Mouse (Mus musculus) macrophage (primary cell): ENCODE data around the gene Vil1. TPM values are rescaled to one million over a fixed set of nuclear protein-coding genes. Genes with fewer than 3 reads are reported as not detected.
"Not testable (repeated sequence)": the region's sequence is repeated elsewhere in the genome, so short reads cannot be mapped to it uniquely, and the experiment has no call there.

Experiments used
- H3K27ac ChIP-seq: fragments of 350-480 bp; formaldehyde crosslinking; 2 replicates; pipeline ENCODE4 v1.9.0; 2021
- H3K36me3 ChIP-seq: fragments of 350-480 bp; formaldehyde crosslinking; 2 replicates; pipeline ENCODE4 v1.9.0; 2021; ENCODE audit errors: inconsistent target
- H3K4me3 ChIP-seq: fragments of 350-480 bp; formaldehyde crosslinking; 2 replicates; pipeline ENCODE4 v1.9.0; 2021; ENCODE audit errors: inconsistent target
- H3K79me2 ChIP-seq: fragments of 350-480 bp; formaldehyde crosslinking; 2 replicates; pipeline ENCODE4 v1.9.0; 2021; ENCODE audit errors: inconsistent target
- WGBS: methylation state at CpG from one replicate; pipeline ENCODE4 v1.1.7; 2026; ENCODE audit warnings: inconsistent platforms; ENCODE audit not compliant: missing documents; 5-methylcytosine and 5-hydroxymethylcytosine counted together
- polyA plus RNA-seq: library from polyadenylated mRNA; stranded (reverse); fragments of 250-400 nt; gene quantifications from 3 replicates; pipeline ENCODE4 v1.2.4, GENCODE M21; 2018; ENCODE audit warnings: inconsistent platforms

Gene Vil1
- polyA plus RNA-seq, 1 experiment from 2014 or later = 0.04 TPM

- peaks cover 33% of the 10 kb centered on the region for H3K79me2 ChIP-seq
- peaks cover 14% of the 10 kb centered on the region for H3K36me3 ChIP-seq
- 3% methylated on average over 15 of the region's 16 CpGs for WGBS
- H3K4me3 ChIP-seq = peak overlapping the region; percentile 58
- H3K27ac ChIP-seq = peak overlapping the region; percentile 81
These were observed 16.7 kb upstream of the Vil1 start for GRCm38 (mm10) chr1:74392446-74392994.

- H3K4me3 ChIP-seq = peak overlapping the region; percentile 58
- peaks cover 14% of the 10 kb centered on the region for H3K36me3 ChIP-seq
- H3K79me2 ChIP-seq = peaks cover 33% of the 10 kb centered on the region
- WGBS = 23% methylated on average over 7 of the region's 7 CpGs
- peak overlapping the region; percentile 81 for H3K27ac ChIP-seq
These were observed 16.2 kb upstream of the Vil1 start for GRCm38 (mm10) chr1:74393010-74393409.

- WGBS = 92% methylated on average over 7 of the region's 9 CpGs
- no peak overlapping the region for H3K4me3 ChIP-seq
These were observed 15.5 kb upstream of the Vil1 start for GRCm38 (mm10) chr1:74393697-74394096.

GRCm38 (mm10) chr1:74394311-74394710 lies 14.9 kb upstream of the Vil1 start:
- Histone ChIP-seq H3K36me3 (peaks cover 14% of the 10 kb centered on the region), H3K4me3 (no peak overlapping the region), H3K79me2 (peaks cover 33% of the 10 kb centered on the region), H3K27ac (no peak overlapping the region)
- 97% methylated on average over 9 of the region's 9 CpGs for WGBS

More at GRCm38 (mm10) chr1:74393697-74394096, 15.5 kb upstream of the Vil1 start:
- H3K79me2 ChIP-seq = peaks cover 33% of the 10 kb centered on the region
- no peak overlapping the region for H3K27ac ChIP-seq
- H3K36me3 ChIP-seq = peaks cover 14% of the 10 kb centered on the region

- WGBS = 95% methylated on average over 12 of the region's 15 CpGs
- H3K27ac ChIP-seq = no peak overlapping the region
- H3K4me3 ChIP-seq = no peak overlapping the region
- H3K79me2 ChIP-seq = peaks cover 33% of the 10 kb centered on the region
- peaks cover 14% of the 10 kb centered on the region for H3K36me3 ChIP-seq
These were observed 14.3 kb upstream of the Vil1 start for GRCm38 (mm10) chr1:74394858-74395257.

- H3K4me3 ChIP-seq = no peak overlapping the region
- 91% methylated on average over 10 of the region's 13 CpGs for WGBS
- H3K36me3 ChIP-seq = peaks cover 14% of the 10 kb centered on the region
- peaks cover 33% of the 10 kb centered on the region for H3K79me2 ChIP-seq
- no peak overlapping the region for H3K27ac ChIP-seq
These were observed 13.9 kb upstream of the Vil1 start for GRCm38 (mm10) chr1:74395290-74395689.

GRCm38 (mm10) chr1:74396456-74397222 lies 12.5 kb upstream of the Vil1 start:
- not testable (repeated sequence) for H3K4me3 ChIP-seq
- Histone ChIP-seq H3K27ac (peak overlapping the region; percentile 87), H3K36me3 (peaks cover 14% of the 10 kb centered on the region), H3K79me2 (peaks cover 33% of the 10 kb centered on the region)
- WGBS = 5% methylated on average over 7 of the region's 12 CpGs

GRCm38 (mm10) chr1:74397268-74397918 lies 11.8 kb upstream of the Vil1 start:
- Histone ChIP-seq H3K79me2 (peaks cover 30% of the 10 kb centered on the region), H3K4me3 (peak overlapping the region; percentile 30), H3K27ac (peak overlapping the region; percentile 87), H3K36me3 (peaks cover 14% of the 10 kb centered on the region)
- 1% methylated on average over 35 of the region's 41 CpGs for WGBS

GRCm38 (mm10) chr1:74397919-74398451 lies 11.2 kb upstream of the Vil1 start:
- 6% methylated on average over 11 of the region's 11 CpGs for WGBS
- Histone ChIP-seq H3K36me3 (peaks cover 14% of the 10 kb centered on the region), H3K27ac (peak overlapping the region; percentile 83), H3K4me3 (peak overlapping the region; percentile 30), H3K79me2 (peaks cover 24% of the 10 kb centered on the region)

- WGBS = 73% methylated on average over 3 of the region's 3 CpGs
- H3K27ac ChIP-seq = no peak overlapping the region
- H3K4me3 ChIP-seq = no peak overlapping the region
These were observed 8.6 kb upstream of the Vil1 start for GRCm38 (mm10) chr1:74400531-74400930.

GRCm38 (mm10) chr1:74401015-74401702 lies 8.0 kb upstream of the Vil1 start:
- no peak overlapping the region for H3K4me3 ChIP-seq
- H3K36me3 ChIP-seq = no peaks in the 10 kb centered on the region
- no peak overlapping the region for H3K27ac ChIP-seq
- H3K79me2 ChIP-seq = no peaks in the 10 kb centered on the region
- WGBS = 67% methylated on average over 16 of the region's 16 CpGs

More at GRCm38 (mm10) chr1:74400531-74400930, 8.6 kb upstream of the Vil1 start:
- H3K79me2 ChIP-seq = no peaks in the 10 kb centered on the region
- H3K36me3 ChIP-seq = no peaks in the 10 kb centered on the region

GRCm38 (mm10) chr1:74404206-74404605 lies 5.0 kb upstream of the Vil1 start:
- WGBS = 96% methylated on average over 4 of the region's 4 CpGs
- Histone ChIP-seq H3K4me3 (no peak overlapping the region), H3K27ac (no peak overlapping the region), H3K36me3 (no peaks in the 10 kb centered on the region), H3K79me2 (no peaks in the 10 kb centered on the region)

- 96% methylated on average over 2 of the region's 2 CpGs for WGBS
- H3K4me3 ChIP-seq = no peak overlapping the region
- H3K27ac ChIP-seq = no peak overlapping the region
- H3K79me2 ChIP-seq = no peaks in the 10 kb centered on the region
- no peaks in the 10 kb centered on the region for H3K36me3 ChIP-seq
These were observed 2.7 kb downstream of the Vil1 start for GRCm38 (mm10) chr1:74411753-74412325.

GRCm38 (mm10) chr1:74412711-74413110 lies 3.5 kb downstream of the Vil1 start:
- H3K27ac ChIP-seq = no peak overlapping the region
- no peaks in the 10 kb centered on the region for H3K79me2 ChIP-seq
- H3K36me3 ChIP-seq = no peaks in the 10 kb centered on the region
- WGBS = 93% methylated on average over 6 of the region's 8 CpGs
- no peak overlapping the region for H3K4me3 ChIP-seq
